Comparison of ENCODE assay signal across 8 mouse cellular contexts in the genomic region with DNA sequence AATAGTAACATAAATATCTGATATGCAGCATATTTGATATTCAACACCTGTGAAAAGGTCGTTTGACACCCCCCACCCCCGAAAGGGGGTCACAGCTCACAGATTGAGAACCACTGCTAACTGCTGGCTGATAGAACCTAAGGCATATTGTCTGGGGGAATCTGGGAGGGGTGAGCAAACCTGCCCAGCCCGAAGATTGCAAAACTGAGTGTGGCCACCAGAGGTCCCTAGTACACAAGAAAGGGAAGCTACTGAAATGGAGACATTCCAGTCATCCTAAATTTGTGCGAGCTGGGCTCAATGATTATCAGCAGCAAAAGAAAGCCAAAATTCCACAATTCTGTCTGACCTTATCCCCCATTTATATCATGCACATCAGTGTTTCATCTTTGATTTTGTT. TPM values are rescaled to one million over a fixed set of nuclear protein-coding genes. Genes with fewer than 3 reads are reported as not detected.
DNase-seq lines count a peak whose midpoint lies in the region; ATAC-seq and TF ChIP-seq lines count a peak whose summit lies in the region.

No protein-coding gene starts in this region.

- H3K27ac ChIP-seq in kidney, embryonic 14.5 days (ENCODE audit: low read depth, low read length) = no peak overlapping the region
- no peak overlapping the region for H3K27ac ChIP-seq in lung, embryonic 14.5 days (ENCODE audit: low read depth)

- no peak overlapping the region for H3K4me2 ChIP-seq in kidney, embryonic 14.5 days (replicated peaks; ENCODE audit: low read depth, low read length)
- H3K4me2 ChIP-seq in lung, embryonic 14.5 days = no peak overlapping the region

- H3K4me3 ChIP-seq in kidney, embryonic 14.5 days (ENCODE audit: low read length) = no peak overlapping the region
- H3K4me3 ChIP-seq in lung, embryonic 14.5 days (ENCODE audit: low read depth, low read length) = no peak overlapping the region

- 23% methylated on average over 4 of the region's 4 CpGs for WGBS in kidney, embryonic 14.5 days
- WGBS in lung, embryonic 14.5 days = 9% methylated on average over 4 of the region's 4 CpGs

- H3K27me3 ChIP-seq in kidney, embryonic 14.5 days (ENCODE audit: control insufficient read depth, insufficient read depth, low read length) = no peaks in the 10 kb centered on the region
- no peaks in the 10 kb centered on the region for H3K27me3 ChIP-seq in lung, embryonic 14.5 days (ENCODE audit: insufficient read depth, low read length)

- TF ChIP-seq CTCF in lung, embryonic 14.5 days (IDR thresholded peaks at IDR 0.05; ENCODE audit: low read depth) = peak; percentile 73

- no peaks in the 10 kb centered on the region for H3K4me1 ChIP-seq in kidney, embryonic 14.5 days (ENCODE audit: control insufficient read depth, insufficient read depth, low read length)
- no peaks in the 10 kb centered on the region for H3K4me1 ChIP-seq in lung, embryonic 14.5 days (ENCODE audit: insufficient read depth)

- peak; percentile 52 for DNase-seq in kidney, adult 11 months
- DNase-seq in cerebellum, adult 9-11 months = peak; percentile 55
- DNase-seq in gastrocnemius, postnatal 10 days = peak; percentile 75
- peak; percentile 86 for DNase-seq in kidney, postnatal 4 days
- peak; percentile 84 for DNase-seq in lung, embryonic 14.5 days
- peak; percentile 40 for DNase-seq in retina, postnatal 7 days (ENCODE audit: low read depth, low spot score)
- peak; percentile 35 to 68 for DNase-seq in urinary bladder, adult 18-20 months (ENCODE audit: low spot score in 2 of 2)

- no peaks in the 10 kb centered on the region for H3K9me3 ChIP-seq in kidney, embryonic 14.5 days (ENCODE audit: control insufficient read depth, low read length)
- H3K9me3 ChIP-seq in lung, embryonic 14.5 days (ENCODE audit: low read depth, low read length) = no peaks in the 10 kb centered on the region

- H3K9ac ChIP-seq in kidney, embryonic 14.5 days (ENCODE audit: low read depth, low read length) = no peak overlapping the region
- no peak overlapping the region for H3K9ac ChIP-seq in lung, embryonic 14.5 days

- no peaks in the 10 kb centered on the region for H3K36me3 ChIP-seq in kidney, embryonic 14.5 days (ENCODE audit: control insufficient read depth, insufficient read depth, low read length)
- H3K36me3 ChIP-seq in lung, embryonic 14.5 days (ENCODE audit: insufficient read depth) = no peaks in the 10 kb centered on the region

- no peak for ATAC-seq in kidney, embryonic 14.5 days (ENCODE audit: low FRiP score, low TSS enrichment)
- no peak for ATAC-seq in lung, embryonic 14.5 days (ENCODE audit: insufficient read depth)

RNA-seq across cellular contexts. Expression of a gene that starts 42.9 kb away (rescaled TPM):
- polyA plus RNA-seq in kidney, embryonic 14.5 days (2014; fragmentation: Nextera tagmentation; extraction: Ambion mirVana) = not detected in 2 replicates
- not detected for total RNA-seq in gastrocnemius, postnatal 10 days (2021)
- not detected in 2 replicates for polyA plus RNA-seq in lung, embryonic 14.5 days (2014; fragmentation: Nextera tagmentation; extraction: Ambion mirVana)
